Mouse (Mus musculus): ENCODE measurements at regions not wholly inside any gene's neighbourhood (a gene's known extent, or its start where the extent isn't known, plus 50 kb on each side); places are given as distances from the start of the nearest gene placed in this dataset.

DNA sequence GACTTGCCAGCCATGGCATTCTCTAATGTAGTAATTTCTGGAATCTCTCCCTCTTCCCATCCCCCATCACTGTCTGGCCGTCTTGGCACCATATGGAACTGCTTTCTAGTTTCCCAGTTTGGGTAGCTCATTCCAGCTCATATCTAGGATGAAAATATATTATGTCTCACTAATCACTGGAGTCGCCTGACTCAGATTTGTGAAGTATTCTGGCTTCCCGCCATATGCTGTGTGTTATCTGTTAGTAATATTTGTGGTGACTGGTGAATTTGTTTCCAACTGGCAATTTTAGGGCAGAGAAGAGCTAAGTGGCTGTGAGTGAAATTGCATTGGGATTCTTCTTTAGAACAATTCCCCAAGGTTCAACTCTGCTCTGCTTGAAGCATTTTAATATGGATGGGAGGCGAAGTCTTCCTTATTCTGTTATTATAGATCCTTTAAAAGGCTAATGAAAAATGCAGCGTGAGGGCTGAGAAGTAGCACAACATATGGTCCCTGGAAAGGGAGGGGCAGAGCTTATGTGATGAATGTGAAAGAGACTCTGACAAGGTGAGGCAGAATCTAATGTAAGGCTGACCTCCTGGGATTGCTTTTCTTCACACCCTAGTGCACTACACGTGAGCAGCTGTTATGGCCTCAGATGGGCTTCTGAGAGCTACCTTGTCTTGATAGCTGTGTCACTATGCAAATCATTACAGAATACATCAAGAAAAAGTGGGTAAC, 92.3 kb upstream of the Reg3b start:
- Histone ChIP-seq H3K4me3 (ENCODE audit: low read depth, low read length) (no peak overlapping the region), H3K9me3 (ENCODE audit: low read length) (no peaks in the 10 kb centered on the region), H3K27ac (ENCODE audit: low read depth, low read length) (no peak overlapping the region), H3K4me2 (ENCODE audit: low read depth, low read length, poor library complexity, severe bottlenecking) (no peak overlapping the region), H3K4me1 (ENCODE audit: insufficient read depth, low read length) (no peaks in the 10 kb centered on the region), H3K9ac (replicated peaks; ENCODE audit: low read length, poor library complexity, severe bottlenecking) (no peak overlapping the region), H3K27me3 (ENCODE audit: insufficient read depth, low read length) (no peaks in the 10 kb centered on the region), H3K36me3 (ENCODE audit: insufficient read depth, low read length) (no peaks in the 10 kb centered on the region)
- ATAC-seq (ENCODE audit: low FRiP score) (no peak), DNase-seq (ENCODE audit: low spot score) (peak; percentile 59)
- no peak for TF ChIP-seq CTCF (IDR thresholded peaks at IDR 0.05)
- WGBS: 53% methylated on average over 6 of the region's 6 CpGs

DNA sequence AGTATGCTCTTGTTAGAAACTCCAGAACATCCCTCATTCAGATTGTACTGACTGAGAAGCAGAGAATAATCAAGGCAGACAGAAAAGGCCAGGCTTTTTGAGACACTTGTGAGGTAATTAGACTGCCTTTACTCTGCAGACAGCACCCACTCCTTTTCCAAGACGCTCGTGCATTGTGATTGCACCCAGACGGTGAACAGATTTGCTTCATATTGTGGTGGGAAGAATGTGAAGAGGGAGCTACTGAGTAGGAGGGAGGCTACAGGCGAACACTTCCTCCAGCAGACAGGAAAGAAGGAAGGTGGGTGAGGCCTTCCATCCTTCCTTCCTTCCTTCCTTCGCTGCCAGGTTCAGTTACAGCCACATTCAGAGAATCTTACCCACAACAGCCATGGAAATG, 89.9 kb upstream of the Reg3b start:
- no peak for TF ChIP-seq CTCF (IDR thresholded peaks at IDR 0.05)
- Histone ChIP-seq H3K4me2 (ENCODE audit: low read depth, low read length, poor library complexity, severe bottlenecking) (no peak overlapping the region), H3K27ac (ENCODE audit: low read depth, low read length) (no peak overlapping the region), H3K36me3 (ENCODE audit: insufficient read depth, low read length) (no peaks in the 10 kb centered on the region), H3K4me1 (ENCODE audit: insufficient read depth, low read length) (no peaks in the 10 kb centered on the region), H3K9ac (replicated peaks; ENCODE audit: low read length, poor library complexity, severe bottlenecking) (no peak overlapping the region), H3K9me3 (ENCODE audit: low read length) (no peaks in the 10 kb centered on the region), H3K27me3 (ENCODE audit: insufficient read depth, low read length) (no peaks in the 10 kb centered on the region), H3K4me3 (ENCODE audit: low read depth, low read length) (no peak overlapping the region)
- ATAC-seq (ENCODE audit: low FRiP score) (no peak), DNase-seq (ENCODE audit: low spot score) (no peak)
- 84% methylated on average over 5 of the region's 5 CpGs for WGBS

DNA sequence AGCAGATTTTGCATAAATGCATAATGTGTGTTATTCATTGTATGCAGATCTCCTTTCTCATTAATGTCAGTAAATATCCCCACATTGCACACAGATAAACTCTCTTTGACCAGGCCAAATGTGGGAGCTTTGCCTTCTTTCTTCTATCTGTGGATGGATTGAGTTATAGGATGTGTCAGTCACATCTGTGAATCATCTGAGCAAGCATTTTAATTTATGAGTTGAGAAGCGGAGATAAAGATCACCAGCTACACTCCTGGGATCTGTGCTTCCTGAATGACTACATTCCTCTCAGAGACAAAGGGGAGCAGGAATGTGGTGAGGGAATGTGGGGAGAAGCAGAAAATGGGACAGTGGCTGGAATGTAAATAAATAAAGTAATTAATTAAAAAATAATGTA, 75.8 kb upstream of the Reg3b start:
- H3K4me1 ChIP-seq (ENCODE audit: insufficient read depth, low read length): no peaks in the 10 kb centered on the region
- no peak for ATAC-seq (ENCODE audit: low FRiP score)

DNA sequence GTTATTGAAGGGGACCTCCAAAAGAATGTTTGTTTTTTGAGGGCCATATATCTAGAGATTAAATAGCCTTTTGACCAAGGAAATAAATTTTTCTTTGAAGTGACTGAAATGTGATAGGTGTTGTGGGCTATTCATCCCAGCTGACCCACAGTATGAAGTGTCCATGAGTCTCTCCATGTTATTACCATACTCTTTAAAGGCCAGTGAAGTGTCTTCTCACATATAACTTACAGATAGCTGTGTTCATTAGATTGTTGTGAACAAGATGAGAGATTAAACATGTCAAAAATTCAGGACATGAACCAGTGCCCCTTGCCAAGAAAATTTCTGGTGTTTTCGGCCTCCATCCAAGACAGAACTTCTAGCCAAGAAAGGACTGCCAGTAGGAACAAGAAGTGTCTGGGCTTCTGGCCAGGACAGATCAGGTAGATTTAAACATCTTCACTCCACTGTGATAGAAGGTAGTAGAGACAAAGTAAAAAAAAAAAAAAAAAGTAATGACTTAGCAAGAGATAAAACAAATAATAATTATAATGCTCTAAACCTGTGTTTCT, 67.2 kb upstream of the Reg3b start:
- no peak overlapping the region for H3K27ac ChIP-seq (ENCODE audit: low read depth, low read length)
- no peak overlapping the region for H3K9ac ChIP-seq (replicated peaks; ENCODE audit: low read length, poor library complexity, severe bottlenecking)
- no peak overlapping the region for H3K4me2 ChIP-seq (ENCODE audit: low read depth, low read length, poor library complexity, severe bottlenecking)
- H3K9me3 ChIP-seq (ENCODE audit: low read length): no peaks in the 10 kb centered on the region
- no peak overlapping the region for H3K4me3 ChIP-seq (ENCODE audit: low read depth, low read length)
- no peaks in the 10 kb centered on the region for H3K4me1 ChIP-seq (ENCODE audit: insufficient read depth, low read length)
- no peaks in the 10 kb centered on the region for H3K36me3 ChIP-seq (ENCODE audit: insufficient read depth, low read length)
- 78% methylated on average over 1 of the region's 1 CpGs for WGBS
- TF ChIP-seq CTCF (IDR thresholded peaks at IDR 0.05): no peak
- DNase-seq (ENCODE audit: low spot score) (peak; percentile 65), ATAC-seq (ENCODE audit: low FRiP score) (no peak)
- no peaks in the 10 kb centered on the region for H3K27me3 ChIP-seq (ENCODE audit: insufficient read depth, low read length)

More for the DNA sequence above, 75.8 kb upstream of the Reg3b start:
- no peak for DNase-seq (ENCODE audit: low spot score)
- Histone ChIP-seq H3K9me3 (ENCODE audit: low read length) (no peaks in the 10 kb centered on the region), H3K27ac (ENCODE audit: low read depth, low read length) (no peak overlapping the region), H3K4me3 (ENCODE audit: low read depth, low read length) (no peak overlapping the region), H3K36me3 (ENCODE audit: insufficient read depth, low read length) (no peaks in the 10 kb centered on the region), H3K9ac (replicated peaks; ENCODE audit: low read length, poor library complexity, severe bottlenecking) (no peak overlapping the region), H3K27me3 (ENCODE audit: insufficient read depth, low read length) (no peaks in the 10 kb centered on the region), H3K4me2 (ENCODE audit: low read depth, low read length, poor library complexity, severe bottlenecking) (no peak overlapping the region)
- no peak for TF ChIP-seq CTCF (IDR thresholded peaks at IDR 0.05)
- 61% methylated on average over 1 of the region's 1 CpGs for WGBS

Measured in midbrain, postnatal 0 days (tissue).